Mouse (Mus musculus): ENCODE data around the gene Rhog.

DNA sequence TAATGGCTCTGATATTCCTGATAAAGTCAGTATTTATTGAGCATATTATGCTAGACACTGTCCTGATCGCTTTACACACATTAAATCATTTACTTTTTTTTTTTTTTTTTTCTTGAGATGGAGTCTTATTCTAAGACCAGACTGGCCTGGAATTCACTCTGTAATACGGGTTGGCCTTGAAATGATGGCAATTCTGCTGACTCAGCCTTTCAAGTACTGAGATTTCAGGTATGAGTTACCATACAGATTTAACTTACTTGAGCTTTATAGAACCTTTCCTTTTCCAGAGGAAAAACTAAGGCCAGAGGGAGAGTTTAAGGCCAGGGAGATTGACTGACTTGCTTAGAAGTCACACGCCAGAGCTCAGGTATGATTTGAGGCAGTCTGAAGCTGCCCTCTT, 782 bp upstream of the Rhog start:
- no peak for TF ChIP-seq CTCF (IDR thresholded peaks at IDR 0.05; ENCODE audit: low read depth)
- no peak for TF ChIP-seq EP300 (IDR thresholded peaks at IDR 0.05; ENCODE audit: low read depth)

Measured in heart, postnatal 0 days (tissue).